Mouse (Mus musculus) myocyte (in vitro differentiated cells): ENCODE measurements at regions not wholly inside any gene's neighbourhood (a gene's known extent, or its start where the extent isn't known, plus 50 kb on each side); places are given as distances from the start of the nearest gene placed in this dataset.

Source experiments
- H3K27me3 ChIP-seq: one replicate; pipeline ENCODE4 v1.6.1; 2011; ENCODE audit not compliant: control insufficient read depth, insufficient read depth, insufficient read length
- H3K36me3 ChIP-seq: one replicate; pipeline ENCODE4 v1.6.1; 2011; ENCODE audit not compliant: control insufficient read depth, insufficient read depth
- H3K4me2 ChIP-seq: one replicate; pipeline ENCODE4 v1.6.1; 2011; ENCODE audit warnings: low read depth, control low read depth
- H3K4me3 ChIP-seq: one replicate; pipeline ENCODE4 v1.5.1; 2011; ENCODE audit warnings: mild to moderate bottlenecking, control low read depth, moderate library complexity
- H3K79me2 ChIP-seq: one replicate; pipeline ENCODE4 v1.6.1; 2011; ENCODE audit not compliant: control insufficient read depth, insufficient read depth
- H3ac ChIP-seq: one replicate; pipeline ENCODE4 v1.6.1; 2011; ENCODE audit not compliant: control insufficient read depth, insufficient read length
- CEBPB ChIP-seq: IDR thresholded peaks from 2 replicates; pipeline ENCODE4 v1.6.1; 2011; ENCODE audit warnings: mild to moderate bottlenecking, moderate library complexity; ENCODE audit not compliant: poor library complexity, insufficient read depth, severe bottlenecking
- E2F4 ChIP-seq: IDR thresholded peaks from one replicate; pipeline ENCODE4 v1.6.1; 2011; ENCODE audit warnings: mild to moderate bottlenecking, control low read depth, moderate library complexity; ENCODE audit not compliant: insufficient read depth
- MAX ChIP-seq: IDR thresholded peaks from one replicate; pipeline ENCODE4 v1.6.1; 2011; ENCODE audit warnings: low read depth, mild to moderate bottlenecking, control low read depth
- MYOD1 ChIP-seq, 3 experiments: IDR thresholded peaks; one replicate each; pipeline ENCODE4 v1.6.1; 2011; ENCODE audit warnings: control low read depth in 2 of 3, low read depth in 2 of 3, mild to moderate bottlenecking in 2 of 3, moderate library complexity in 1 of 3; ENCODE audit not compliant: insufficient read length in 2 of 3, control insufficient read depth in 1 of 3
- MYOG ChIP-seq, 3 experiments: IDR thresholded peaks; one replicate each; pipeline ENCODE4 v1.6.1; 2011; ENCODE audit warnings: control low read depth in 2 of 3, low read depth in 2 of 3, mild to moderate bottlenecking in 2 of 3; ENCODE audit not compliant: insufficient read length in 2 of 3, control insufficient read depth in 1 of 3, insufficient read depth in 1 of 3
- POLR2A ChIP-seq: IDR thresholded peaks from one replicate; pipeline ENCODE4 v1.6.1; 2011; ENCODE audit warnings: low read depth, mild to moderate bottlenecking, control low read depth, moderate library complexity; ENCODE audit not compliant: insufficient read length
- POLR2AphosphoS2 ChIP-seq: IDR thresholded peaks from one replicate; pipeline ENCODE4 v1.6.1; 2011; ENCODE audit warnings: low read depth, control low read depth; ENCODE audit not compliant: insufficient read length
- REST ChIP-seq: IDR thresholded peaks from one replicate; pipeline ENCODE4 v1.6.1; 2011; ENCODE audit warnings: mild to moderate bottlenecking, control low read depth, moderate library complexity; ENCODE audit not compliant: insufficient read depth, insufficient read length
- SRF ChIP-seq: IDR thresholded peaks from one replicate; pipeline ENCODE4 v1.6.1; 2011; ENCODE audit warnings: low read depth; ENCODE audit not compliant: control insufficient read depth, insufficient read length
- TCF12 ChIP-seq: IDR thresholded peaks from one replicate; pipeline ENCODE4 v1.6.1; 2011; ENCODE audit warnings: mild to moderate bottlenecking, control low read depth; ENCODE audit not compliant: poor library complexity, insufficient read depth, severe bottlenecking
- TCF3 ChIP-seq: IDR thresholded peaks from one replicate; pipeline ENCODE4 v1.6.1; 2011; ENCODE audit warnings: low read depth, control low read depth; ENCODE audit not compliant: insufficient read length
- USF1 ChIP-seq: IDR thresholded peaks from one replicate; pipeline ENCODE4 v1.6.1; 2011; ENCODE audit warnings: low read depth, mild to moderate bottlenecking, control low read depth, moderate library complexity

- TF ChIP-seq CEBPB = no peak
- no peak for TF ChIP-seq TCF3
- TF ChIP-seq E2F4 = no peak
- TF ChIP-seq MAX = no peak
- no peak for TF ChIP-seq USF1
- TF ChIP-seq REST = no peak
- no peak for TF ChIP-seq POLR2A
- H3K79me2 ChIP-seq = no peaks in the 10 kb centered on the region
- no peak overlapping the region for H3K4me3 ChIP-seq
- H3K36me3 ChIP-seq = no peaks in the 10 kb centered on the region
- no peak overlapping the region for H3ac ChIP-seq
- no peak overlapping the region for H3K4me2 ChIP-seq
- no peaks in the 10 kb centered on the region for H3K27me3 ChIP-seq
Observed at GRCm38 (mm10) chr7:83443596-83444278, 141.0 kb upstream of the Tmc3 start.

- TF ChIP-seq MYOD1 (IDR thresholded peaks at IDR 0.05; ENCODE audit: control insufficient read depth in 1 of 3, insufficient read length in 2 of 3, low read depth in 2 of 3) = no peak
- no peak for TF ChIP-seq REST
- no peak for TF ChIP-seq TCF3
- TF ChIP-seq SRF = no peak
- TF ChIP-seq POLR2A = no peak
- TF ChIP-seq POLR2AphosphoS2 = no peak
- TF ChIP-seq E2F4 = no peak
- no peak for TF ChIP-seq MAX
- TF ChIP-seq USF1 = no peak
- H3K79me2 ChIP-seq = no peaks in the 10 kb centered on the region
- no peak overlapping the region for H3ac ChIP-seq
- H3K36me3 ChIP-seq = no peaks in the 10 kb centered on the region
- no peaks in the 10 kb centered on the region for H3K27me3 ChIP-seq
- H3K4me2 ChIP-seq = no peak overlapping the region
- H3K4me3 ChIP-seq = no peak overlapping the region
Observed at GRCm38 (mm10) chr7:83444279-83444615, 140.5 kb upstream of the Tmc3 start.

GRCm38 (mm10) chr7:83445181-83445926 lies 139.4 kb upstream of the Tmc3 start:
- Histone ChIP-seq H3K79me2 (no peaks in the 10 kb centered on the region), H3ac (no peak overlapping the region), H3K4me3 (no peak overlapping the region), H3K36me3 (no peaks in the 10 kb centered on the region), H3K4me2 (no peak overlapping the region), H3K27me3 (no peaks in the 10 kb centered on the region)
- TF ChIP-seq MYOG (IDR thresholded peaks at IDR 0.05; ENCODE audit: control insufficient read depth in 1 of 3, insufficient read depth in 1 of 3, insufficient read length in 2 of 3, low read depth in 2 of 3) (no peak), SRF (no peak), CEBPB (no peak), POLR2A (no peak), REST (no peak), E2F4 (no peak), USF1 (no peak), MAX (no peak), TCF12 (no peak), POLR2AphosphoS2 (no peak), TCF3 (no peak), MYOD1 (IDR thresholded peaks at IDR 0.05; ENCODE audit: control insufficient read depth in 1 of 3, insufficient read length in 2 of 3, low read depth in 2 of 3) (no peak)

GRCm38 (mm10) chr7:83450346-83450745 lies 134.4 kb upstream of the Tmc3 start:
- TF ChIP-seq E2F4 = no peak
- no peak for TF ChIP-seq TCF3
- no peak for TF ChIP-seq POLR2A
- no peak for TF ChIP-seq MYOD1 (IDR thresholded peaks at IDR 0.05; ENCODE audit: control insufficient read depth in 1 of 3, insufficient read length in 2 of 3, low read depth in 2 of 3)
- TF ChIP-seq REST = no peak
- TF ChIP-seq MAX = no peak
- TF ChIP-seq TCF12 = no peak
- TF ChIP-seq SRF = no peak
- TF ChIP-seq POLR2AphosphoS2 = no peak
- H3K79me2 ChIP-seq = no peaks in the 10 kb centered on the region
- no peak overlapping the region for H3ac ChIP-seq
- no peak overlapping the region for H3K4me2 ChIP-seq
- no peaks in the 10 kb centered on the region for H3K27me3 ChIP-seq
- H3K36me3 ChIP-seq = no peaks in the 10 kb centered on the region
- H3K4me3 ChIP-seq = no peak overlapping the region

GRCm38 (mm10) chr7:83452309-83452708 lies 132.4 kb upstream of the Tmc3 start:
- H3K4me3 ChIP-seq = no peak overlapping the region
- H3K4me2 ChIP-seq = no peak overlapping the region
- no peak overlapping the region for H3ac ChIP-seq
- no peaks in the 10 kb centered on the region for H3K36me3 ChIP-seq
- TF ChIP-seq MYOG (IDR thresholded peaks at IDR 0.05; ENCODE audit: control insufficient read depth in 1 of 3, insufficient read depth in 1 of 3, insufficient read length in 2 of 3, low read depth in 2 of 3) (no peak), MAX (no peak), USF1 (no peak), POLR2AphosphoS2 (no peak), CEBPB (no peak), MYOD1 (IDR thresholded peaks at IDR 0.05; ENCODE audit: control insufficient read depth in 1 of 3, insufficient read length in 2 of 3, low read depth in 2 of 3) (no peak), TCF3 (no peak), REST (no peak), E2F4 (no peak), TCF12 (no peak), SRF (no peak), POLR2A (no peak)
- no peaks in the 10 kb centered on the region for H3K27me3 ChIP-seq
- no peaks in the 10 kb centered on the region for H3K79me2 ChIP-seq
